Mouse (Mus musculus): ENCODE measurements around the gene Auts2. TPM values are rescaled to one million over a fixed set of nuclear protein-coding genes. Genes with fewer than 3 reads are reported as not detected.

Auts2 gene
- total and polyA plus RNA-seq, 2 experiments from 2014 or later = 6.8 to 12.1 TPM

- peak; percentile 27 for DNase-seq (ENCODE audit: low spot score)
- Histone ChIP-seq H3K9ac (replicated peaks; ENCODE audit: low read depth, low read length) (no peak overlapping the region), H3K4me1 (ENCODE audit: control insufficient read depth, insufficient read depth) (peaks cover 25% of the 10 kb centered on the region), H3K4me2 (ENCODE audit: low read depth, low read length) (no peak overlapping the region), H3K4me3 (ENCODE audit: low read depth, low read length) (no peak overlapping the region), H3K27ac (ENCODE audit: low read depth) (no peak overlapping the region), H3K36me3 (replicated peaks; ENCODE audit: control insufficient read depth, insufficient read depth, low read length) (no peaks in the 10 kb centered on the region), H3K9me3 (replicated peaks; ENCODE audit: control insufficient read depth, low read length) (no peaks in the 10 kb centered on the region), H3K27me3 (ENCODE audit: control insufficient read depth, insufficient read depth, low read length) (no peaks in the 10 kb centered on the region)
- TF ChIP-seq EP300 (IDR thresholded peaks at IDR 0.05; ENCODE audit: low read depth) = no peak
- TF ChIP-seq CTCF (IDR thresholded peaks at IDR 0.05; ENCODE audit: low read depth) = no peak
- peak; percentile 33; the same call in 1 of the 2 replicates for ATAC-seq (ENCODE audit: insufficient read depth, low read depth)
- WGBS = 30% methylated on average over 4 of the region's 4 CpGs
Observed at GRCm38 (mm10) chr5:132190190-132190589, 353.0 kb downstream of the Auts2 start.

GRCm38 (mm10) chr5:132186659-132187058, 356.5 kb downstream of the Auts2 start:
- Histone ChIP-seq H3K36me3 (replicated peaks; ENCODE audit: control insufficient read depth, insufficient read depth, low read length) (no peaks in the 10 kb centered on the region), H3K27me3 (ENCODE audit: control insufficient read depth, insufficient read depth, low read length) (no peaks in the 10 kb centered on the region), H3K4me2 (ENCODE audit: low read depth, low read length) (0 out of 2 replicates have a peak overlapping the region, but pooled peaks have one; percentile 17), H3K9me3 (replicated peaks; ENCODE audit: control insufficient read depth, low read length) (no peaks in the 10 kb centered on the region), H3K27ac (ENCODE audit: low read depth) (no peak overlapping the region), H3K4me3 (ENCODE audit: low read depth, low read length) (no peak overlapping the region), H3K9ac (replicated peaks; ENCODE audit: low read depth, low read length) (no peak overlapping the region), H3K4me1 (ENCODE audit: control insufficient read depth, insufficient read depth) (peaks cover 13% of the 10 kb centered on the region)
- 52% methylated on average over 3 of the region's 3 CpGs for WGBS
- no peak for ATAC-seq (ENCODE audit: insufficient read depth, low read depth)
- no peak for DNase-seq (ENCODE audit: low spot score)
- TF ChIP-seq EP300 (IDR thresholded peaks at IDR 0.05; ENCODE audit: low read depth) (no peak), CTCF (IDR thresholded peaks at IDR 0.05; ENCODE audit: low read depth) (no peak)

- no peaks in the 10 kb centered on the region for H3K9me3 ChIP-seq (replicated peaks; ENCODE audit: control insufficient read depth, low read length)
- H3K27me3 ChIP-seq (ENCODE audit: control insufficient read depth, insufficient read depth, low read length) = no peaks in the 10 kb centered on the region
- ATAC-seq (ENCODE audit: insufficient read depth, low read depth) (no peak), DNase-seq (ENCODE audit: low spot score) (no peak)
- TF ChIP-seq CTCF (IDR thresholded peaks at IDR 0.05; ENCODE audit: low read depth) (no peak), EP300 (IDR thresholded peaks at IDR 0.05; ENCODE audit: low read depth) (no peak)
- H3K27ac ChIP-seq (ENCODE audit: low read depth) = no peak overlapping the region
- no peaks in the 10 kb centered on the region for H3K36me3 ChIP-seq (replicated peaks; ENCODE audit: control insufficient read depth, insufficient read depth, low read length)
- H3K4me3 ChIP-seq (ENCODE audit: low read depth, low read length) = no peak overlapping the region
- no peak overlapping the region for H3K9ac ChIP-seq (replicated peaks; ENCODE audit: low read depth, low read length)
- 64% methylated on average over 7 of the region's 7 CpGs for WGBS
- 0 out of 2 replicates have a peak overlapping the region, but pooled peaks have one; percentile 17 for H3K4me2 ChIP-seq (ENCODE audit: low read depth, low read length)
- peaks cover 13% of the 10 kb centered on the region for H3K4me1 ChIP-seq (ENCODE audit: control insufficient read depth, insufficient read depth)
Observed at GRCm38 (mm10) chr5:132186221-132186620, 356.9 kb downstream of the Auts2 start.

- no peaks in the 10 kb centered on the region for H3K9me3 ChIP-seq (replicated peaks; ENCODE audit: control insufficient read depth, low read length)
- no peak overlapping the region for H3K27ac ChIP-seq (ENCODE audit: low read depth)
- H3K4me3 ChIP-seq (ENCODE audit: low read depth, low read length) = no peak overlapping the region
- no peaks in the 10 kb centered on the region for H3K36me3 ChIP-seq (replicated peaks; ENCODE audit: control insufficient read depth, insufficient read depth, low read length)
- H3K4me1 ChIP-seq (ENCODE audit: control insufficient read depth, insufficient read depth) = no peaks in the 10 kb centered on the region
- 73% methylated on average over 4 of the region's 4 CpGs for WGBS
- H3K4me2 ChIP-seq (ENCODE audit: low read depth, low read length) = no peak overlapping the region
- no peak for TF ChIP-seq EP300 (IDR thresholded peaks at IDR 0.05; ENCODE audit: low read depth)
- no peak for TF ChIP-seq CTCF (IDR thresholded peaks at IDR 0.05; ENCODE audit: low read depth)
- ATAC-seq (ENCODE audit: insufficient read depth, low read depth) (no peak), DNase-seq (ENCODE audit: low spot score) (no peak)
- no peak overlapping the region for H3K9ac ChIP-seq (replicated peaks; ENCODE audit: low read depth, low read length)
- H3K27me3 ChIP-seq (ENCODE audit: control insufficient read depth, insufficient read depth, low read length) = no peaks in the 10 kb centered on the region
Observed at GRCm38 (mm10) chr5:132184395-132185095, 358.6 kb downstream of the Auts2 start.

GRCm38 (mm10) chr5:132182077-132182476, 361.1 kb downstream of the Auts2 start:
- Histone ChIP-seq H3K27ac (ENCODE audit: low read depth) (no peak overlapping the region), H3K9me3 (replicated peaks; ENCODE audit: control insufficient read depth, low read length) (no peaks in the 10 kb centered on the region), H3K36me3 (replicated peaks; ENCODE audit: control insufficient read depth, insufficient read depth, low read length) (no peaks in the 10 kb centered on the region), H3K4me3 (ENCODE audit: low read depth, low read length) (no peak overlapping the region), H3K4me1 (ENCODE audit: control insufficient read depth, insufficient read depth) (no peaks in the 10 kb centered on the region), H3K27me3 (ENCODE audit: control insufficient read depth, insufficient read depth, low read length) (no peaks in the 10 kb centered on the region), H3K9ac (replicated peaks; ENCODE audit: low read depth, low read length) (no peak overlapping the region), H3K4me2 (ENCODE audit: low read depth, low read length) (no peak overlapping the region)
- ATAC-seq (ENCODE audit: insufficient read depth, low read depth) (no peak), DNase-seq (ENCODE audit: low spot score) (no peak)
- 91% methylated on average over 9 of the region's 9 CpGs for WGBS
- no peak for TF ChIP-seq EP300 (IDR thresholded peaks at IDR 0.05; ENCODE audit: low read depth)
- no peak for TF ChIP-seq CTCF (IDR thresholded peaks at IDR 0.05; ENCODE audit: low read depth)
